Mouse (Mus musculus) A20 (cell line): ENCODE data around the gene Morc3.
"Not testable (repeated sequence)": the region's sequence is repeated elsewhere in the genome, so short reads cannot be mapped to it uniquely, and the experiment has no call there.

Source experiments
- DNase-seq: peaks from one replicate; pipeline ENCODE4 v3.0.0-alpha.2; 2011; ENCODE audit warnings: low read depth, low spot score

The Morc3 gene

DNA sequence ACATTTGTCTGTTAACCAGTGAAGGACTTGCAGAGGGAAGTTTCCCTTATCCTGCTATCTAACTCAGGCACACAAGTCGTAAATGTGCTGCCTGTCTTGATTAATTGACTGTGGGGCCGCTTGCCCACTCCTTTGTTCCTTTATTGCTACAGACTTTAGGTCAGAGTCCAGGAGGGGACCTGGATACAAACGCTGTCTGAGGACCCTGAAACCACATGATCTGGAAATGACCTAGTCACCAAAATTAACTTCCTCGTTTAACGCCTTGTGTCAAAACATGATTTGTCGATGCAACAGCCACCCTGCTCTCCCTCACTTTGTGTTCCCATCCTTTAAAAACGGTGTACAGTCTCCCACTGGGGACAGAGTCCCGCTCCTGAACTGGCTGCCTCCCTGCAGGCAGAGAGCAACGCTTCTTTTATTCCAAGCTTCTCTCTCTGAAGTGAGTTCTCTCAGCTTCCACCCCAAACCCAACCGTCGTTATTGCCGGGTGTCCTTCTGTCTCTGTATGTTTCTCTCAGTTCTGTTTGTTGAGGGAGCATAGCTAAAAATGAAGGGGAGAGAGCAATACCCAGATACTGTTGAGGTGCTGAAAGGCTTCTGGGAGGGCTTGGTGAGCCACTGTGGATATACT is 13.1 kb upstream of the Morc3 start:
- peak; percentile 43 for DNase-seq

GRCm38 (mm10) chr16:93819325-93819696 is 12.6 kb upstream of the Morc3 start:
- DNase-seq, result no peak

GRCm38 (mm10) chr16:93820040-93820439 is 11.9 kb upstream of the Morc3 start:
- DNase-seq, result no peak

DNA sequence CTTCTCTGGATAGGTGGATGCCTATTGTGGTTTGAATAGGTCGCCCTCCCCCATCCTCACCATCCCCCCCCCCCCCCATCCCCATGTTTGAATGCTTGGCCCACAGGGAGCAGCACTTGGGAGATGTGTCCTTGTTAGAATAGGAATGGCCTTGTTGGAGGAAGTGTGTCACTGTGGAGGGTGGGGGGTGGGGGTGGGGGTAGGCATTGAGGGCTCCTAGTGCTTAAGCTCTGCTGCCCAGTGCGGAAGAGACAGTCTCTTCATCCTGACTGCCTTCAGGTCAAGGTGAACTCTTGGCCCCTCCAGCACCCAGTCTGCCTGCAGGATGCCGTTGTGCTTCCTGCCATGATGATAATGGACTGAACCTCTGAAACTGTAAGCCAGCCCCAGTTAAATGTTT is 10.2 kb upstream of the Morc3 start:
- no peak for DNase-seq

DNA sequence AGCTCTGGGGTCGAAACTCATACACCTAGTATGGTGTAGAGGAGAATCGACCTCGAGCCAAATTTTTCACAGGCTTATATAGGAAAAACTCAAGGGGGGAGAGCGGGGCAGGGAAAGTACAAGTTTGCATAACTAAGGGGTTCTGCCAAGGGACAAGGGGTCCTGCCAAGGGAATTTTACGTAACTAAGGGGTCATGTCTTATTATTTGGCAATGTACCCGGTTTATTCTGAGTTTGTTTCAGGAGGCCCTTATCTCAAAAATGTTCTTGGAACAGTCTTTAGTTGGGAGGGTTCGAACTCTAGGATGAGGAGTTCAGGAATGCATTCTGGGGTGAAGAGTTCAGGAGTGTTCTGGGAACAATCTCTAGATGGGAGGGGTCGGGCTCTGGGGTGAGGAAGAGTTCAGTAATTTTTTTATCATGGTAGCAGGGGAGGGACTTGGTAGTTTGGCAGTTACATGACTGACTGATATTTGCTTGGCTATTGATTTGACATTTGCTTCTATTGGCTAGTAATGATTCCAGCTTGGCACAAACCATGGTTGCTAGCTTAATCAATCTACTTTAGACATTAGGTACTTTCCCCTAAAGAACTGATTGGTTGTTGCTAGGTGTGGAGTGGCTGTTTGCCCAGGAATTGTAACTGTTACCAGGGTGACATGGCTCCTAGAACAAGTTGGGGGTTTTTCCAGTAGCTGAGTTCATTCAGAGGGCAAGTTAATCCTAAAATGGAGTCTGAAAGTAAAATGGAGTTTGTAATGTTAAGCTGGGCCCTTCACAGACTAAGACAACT is 9.3 kb upstream of the Morc3 start:
- not testable (repeated sequence) for DNase-seq

GRCm38 (mm10) chr16:93824799-93825198 is 7.1 kb upstream of the Morc3 start:
- peak; percentile 43 for DNase-seq

- no peak for DNase-seq
Measured at GRCm38 (mm10) chr16:93825463-93825862, 6.5 kb upstream of the Morc3 start.

DNA sequence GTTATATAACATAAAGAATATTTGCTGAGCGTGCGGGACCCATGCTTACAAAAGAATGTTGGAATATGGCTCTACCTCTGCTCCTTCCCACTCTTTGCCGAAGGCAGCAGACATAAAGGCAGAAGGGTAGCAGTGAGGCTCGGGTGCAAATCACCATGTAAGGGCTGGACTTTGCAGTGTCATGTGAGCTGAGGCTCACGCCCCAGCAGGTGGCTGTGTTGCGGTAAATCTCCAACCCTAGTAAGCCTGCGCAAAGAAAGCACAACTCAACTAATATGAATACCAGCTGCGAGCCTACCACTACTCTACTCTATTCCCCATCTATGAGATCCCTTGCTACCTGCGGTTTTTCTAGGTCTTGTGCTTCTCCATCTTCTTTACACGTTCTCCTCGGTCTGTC is 5.9 kb upstream of the Morc3 start:
- no peak for DNase-seq

- not testable (repeated sequence) for DNase-seq
Measured at GRCm38 (mm10) chr16:93826478-93826877, 5.4 kb upstream of the Morc3 start.

GRCm38 (mm10) chr16:93826909-93827308 is 5.0 kb upstream of the Morc3 start:
- DNase-seq, result no peak

GRCm38 (mm10) chr16:93829526-93829925 is 2.4 kb upstream of the Morc3 start:
- no peak for DNase-seq

- no peak for DNase-seq
Measured at GRCm38 (mm10) chr16:93830071-93830470, 1.9 kb upstream of the Morc3 start.

DNA sequence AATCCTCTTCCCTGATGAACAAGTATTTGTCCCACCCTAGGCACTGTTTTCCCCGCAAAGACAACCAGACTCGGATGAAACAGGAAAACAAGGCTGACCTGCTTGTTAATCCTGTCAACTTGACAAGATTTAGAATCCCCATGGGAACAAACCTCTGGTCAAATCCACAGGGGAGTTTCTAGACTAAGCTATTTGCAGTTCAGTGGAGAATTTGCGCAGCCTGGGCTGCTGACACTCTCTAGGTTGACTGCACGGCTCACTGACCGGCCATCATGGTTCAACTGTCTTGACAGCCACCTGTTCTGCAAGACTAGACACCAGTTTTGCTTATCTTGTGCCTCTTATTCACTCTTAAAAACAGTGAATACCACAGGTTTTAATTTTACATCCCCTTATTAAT is 1.0 kb upstream of the Morc3 start:
- peak; percentile 85 for DNase-seq

- peak; percentile 85 for DNase-seq
Measured at GRCm38 (mm10) chr16:93832451-93833276, 743 bp downstream of the Morc3 start.

DNA sequence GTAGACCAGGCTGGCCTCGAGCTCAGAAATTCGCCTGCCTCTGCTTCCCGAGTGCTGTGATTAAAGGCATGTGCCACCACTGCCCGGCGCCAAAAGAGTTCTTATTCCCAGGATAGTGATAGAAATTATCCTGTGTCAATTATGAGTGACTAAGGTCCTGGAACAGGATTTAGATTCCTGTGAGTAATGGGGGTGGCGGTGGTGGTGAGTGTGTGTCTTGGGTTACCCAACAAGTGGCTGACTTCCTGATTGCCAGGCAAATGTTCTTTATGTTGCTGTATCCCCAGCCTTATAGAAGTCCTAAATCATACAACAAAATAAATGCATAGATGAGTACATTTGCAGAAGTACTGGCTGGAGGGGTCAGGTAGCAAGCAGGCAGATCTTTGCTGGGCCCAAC is 1.6 kb downstream of the Morc3 start:
- DNase-seq, result no peak

- DNase-seq, result no peak
Measured at GRCm38 (mm10) chr16:93834076-93834475, 2.2 kb downstream of the Morc3 start.

GRCm38 (mm10) chr16:93839049-93839448 is 7.1 kb downstream of the Morc3 start:
- no peak for DNase-seq

GRCm38 (mm10) chr16:93850527-93850926 is 18.6 kb downstream of the Morc3 start:
- DNase-seq, result no peak

DNA sequence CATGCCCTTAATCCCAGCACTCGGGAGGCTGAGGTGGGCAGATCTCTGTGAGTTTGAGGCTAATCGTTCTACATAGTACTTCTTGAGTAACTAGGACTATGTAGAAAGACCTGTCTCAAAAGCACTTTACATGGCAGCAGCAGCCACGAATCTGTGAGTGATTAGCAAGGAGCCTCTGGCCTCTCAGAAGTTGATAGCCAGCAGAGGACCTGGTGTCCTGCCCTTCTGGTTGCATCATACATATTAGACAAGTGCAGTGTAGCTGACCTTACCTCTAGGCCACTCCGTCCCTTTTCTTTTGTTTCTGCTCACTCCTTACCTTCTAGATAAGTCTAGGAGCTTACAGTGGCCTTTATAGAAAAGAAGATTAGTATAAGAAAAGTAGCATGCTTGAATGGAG is 28.0 kb downstream of the Morc3 start:
- no peak for DNase-seq

- no peak for DNase-seq
Measured at GRCm38 (mm10) chr16:93860686-93861085, 28.8 kb downstream of the Morc3 start.

DNA sequence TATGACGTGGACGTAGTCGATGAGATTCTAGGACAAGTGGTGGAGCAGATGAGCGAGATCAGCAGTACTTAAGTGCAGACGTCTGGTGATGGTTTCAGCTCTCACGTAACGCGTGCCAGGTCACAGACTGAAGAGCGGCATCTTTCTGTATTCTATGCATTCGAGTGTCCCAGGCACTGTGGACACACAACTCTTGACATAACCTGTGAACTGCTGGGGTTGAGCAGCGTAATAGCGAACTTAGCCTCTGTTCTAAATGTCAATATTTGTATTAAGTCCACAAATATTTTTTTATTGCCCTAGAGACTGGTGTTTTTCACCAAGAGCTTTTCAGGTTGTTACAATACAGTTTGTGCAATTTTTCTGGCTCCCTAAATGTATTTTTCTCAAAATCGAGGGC is 42.9 kb downstream of the Morc3 start:
- no peak for DNase-seq

- DNase-seq, result no peak
Measured at GRCm38 (mm10) chr16:93877612-93878380, 45.9 kb downstream of the Morc3 start.
